Mouse (Mus musculus) spleen, adult 2 months (tissue): ENCODE measurements around the gene Hoxc11. TPM values are rescaled to one million over a fixed set of nuclear protein-coding genes. Genes with fewer than 3 reads are reported as not detected.

Source experiments
- DNase-seq, 2 experiments: peaks; one replicate each; pipeline versions ENCODE4 v3.0.0 to v3.0.0-alpha.2; 2012 to 2021; ENCODE audit warnings: low spot score in 2 of 2, low read depth in 1 of 2
- H3K27ac ChIP-seq: fragments of 200-500 bp; 2 replicates; pipeline ENCODE4 v1.5.1; 2012; ENCODE audit warnings: low read length, inconsistent platforms; ENCODE audit not compliant: insufficient read depth
- H3K27me3 ChIP-seq: fragments of 200-500 bp; 2 replicates; pipeline ENCODE4 v1.6.1; 2012; ENCODE audit warnings: mild to moderate bottlenecking, moderate library complexity, low read length, inconsistent platforms; ENCODE audit not compliant: control insufficient read depth, insufficient read depth
- H3K36me3 ChIP-seq: fragments of 200-500 bp; 2 replicates; pipeline ENCODE4 v1.6.1; 2012; ENCODE audit warnings: mild to moderate bottlenecking, low read length, inconsistent platforms; ENCODE audit not compliant: control insufficient read depth, insufficient read depth
- H3K4me1 ChIP-seq: fragments of 200-500 bp; 2 replicates; pipeline ENCODE4 v1.6.1; 2011; ENCODE audit warnings: inconsistent platforms; ENCODE audit not compliant: control insufficient read depth, insufficient read depth, insufficient read length
- H3K4me3 ChIP-seq: fragments of 200-500 bp; 2 replicates; pipeline ENCODE4 v1.5.1; 2011; ENCODE audit warnings: mild to moderate bottlenecking, inconsistent platforms; ENCODE audit not compliant: insufficient read depth, insufficient read length; ENCODE audit errors: extremely low read depth
- CTCF ChIP-seq: fragments of 200-500 bp; IDR thresholded peaks from 2 replicates; pipeline ENCODE4 v1.5.1; 2011; ENCODE audit warnings: mild to moderate bottlenecking, inconsistent platforms; ENCODE audit not compliant: insufficient read depth, insufficient read length, insufficient replicate concordance; ENCODE audit errors: extremely low read depth
- POLR2A ChIP-seq: fragments of 200-500 bp; IDR thresholded peaks from 2 replicates; pipeline ENCODE4 v1.6.1; 2011; ENCODE audit warnings: low read depth, low read length, inconsistent platforms
- WGBS: fragments of 180-500 bp; shearing (Covaris S2); methylation state at CpG from one replicate; pipeline ENCODE4 v1.1.7; 2018; 5-methylcytosine and 5-hydroxymethylcytosine counted together
- polyA plus RNA-seq: library from polyadenylated mRNA; depleted of rRNA; stranded (reverse); fragments of >200 nt; gene quantifications from 2 replicates; pipeline ENCODE4 v1.2.3, GENCODE M21; 2012

Hoxc11 gene
- polyA plus RNA-seq, 1 experiment = not detected

DNA sequence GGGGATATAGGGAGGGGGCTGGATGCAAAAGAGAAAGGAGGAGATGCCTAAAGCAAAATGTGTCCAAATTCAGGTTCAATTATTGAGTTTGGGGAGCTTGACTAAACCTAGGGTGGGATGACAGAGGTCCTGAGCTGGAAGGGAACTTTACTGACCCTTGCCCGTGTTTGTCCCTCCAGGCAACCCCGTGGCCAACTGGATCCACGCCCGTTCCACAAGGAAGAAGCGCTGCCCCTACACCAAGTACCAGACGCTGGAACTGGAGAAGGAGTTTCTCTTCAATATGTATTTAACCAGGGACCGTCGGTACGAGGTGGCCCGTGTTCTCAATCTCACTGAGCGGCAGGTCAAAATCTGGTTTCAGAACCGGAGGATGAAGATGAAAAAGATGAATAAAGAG lies 29.5 kb downstream of the Hoxc11 start:
- WGBS = 17% methylated on average over 12 of the region's 12 CpGs

DNA sequence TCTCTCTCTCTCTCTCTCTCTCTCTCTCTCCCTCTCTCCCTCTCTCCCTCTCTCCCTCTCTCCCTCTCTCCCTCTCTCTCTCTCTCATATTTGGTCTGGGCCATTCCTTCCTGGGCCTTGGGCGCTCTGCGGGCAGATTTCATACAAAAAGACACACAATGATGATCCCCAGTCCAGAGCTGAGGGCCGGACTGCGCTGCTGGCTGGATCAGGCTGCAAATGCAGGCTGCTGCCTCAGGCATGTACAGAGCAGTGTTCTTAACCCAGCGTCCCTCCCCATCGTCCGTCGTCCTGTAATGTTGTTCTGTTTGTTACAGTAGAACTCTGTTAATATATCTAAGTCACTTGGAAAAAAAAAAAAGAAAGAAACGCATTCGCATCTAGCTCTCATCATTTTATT lies 30.3 kb downstream of the Hoxc11 start:
- Histone ChIP-seq H3K4me1 (peaks cover 6% of the 10 kb centered on the region), H3K27me3 (peaks cover 37% of the 10 kb centered on the region)

More for the DNA sequence above, 29.5 kb downstream of the Hoxc11 start:
- no peaks in the 10 kb centered on the region for H3K36me3 ChIP-seq
- no peak overlapping the region for H3K27ac ChIP-seq
- TF ChIP-seq CTCF = no peak
- TF ChIP-seq POLR2A = no peak
- no peak for DNase-seq
- H3K4me1 ChIP-seq = peaks cover 6% of the 10 kb centered on the region
- H3K4me3 ChIP-seq = no peak overlapping the region
- H3K27me3 ChIP-seq = peaks cover 42% of the 10 kb centered on the region

DNA sequence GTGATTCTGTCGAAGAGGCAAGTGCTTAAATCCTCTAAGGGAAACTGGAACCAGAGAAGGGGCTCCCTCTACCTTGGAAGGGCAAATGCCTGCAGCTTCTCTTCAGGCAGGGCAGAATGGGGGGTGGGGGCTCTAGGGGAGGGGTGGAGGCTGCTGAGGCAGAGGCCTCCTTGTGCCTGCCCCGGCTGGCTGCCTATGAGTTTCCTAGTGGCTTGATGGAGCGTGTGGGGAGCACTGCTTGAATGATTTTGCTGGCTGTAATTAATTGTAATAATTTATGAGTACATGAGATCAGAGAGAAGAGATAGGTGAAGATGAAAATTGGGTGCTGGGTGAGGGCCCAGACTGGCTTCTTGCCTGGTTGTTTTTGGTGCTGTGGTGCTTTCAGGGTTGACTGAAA lies 30.7 kb downstream of the Hoxc11 start:
- no peak for DNase-seq
- no peaks in the 10 kb centered on the region for H3K36me3 ChIP-seq
- no peak overlapping the region for H3K27ac ChIP-seq
- peaks cover 35% of the 10 kb centered on the region for H3K27me3 ChIP-seq
- peaks cover 6% of the 10 kb centered on the region for H3K4me1 ChIP-seq
- 34% methylated on average over 3 of the region's 3 CpGs for WGBS
- TF ChIP-seq POLR2A (no peak), CTCF (no peak)
- H3K4me3 ChIP-seq = no peak overlapping the region

More for the DNA sequence above, 30.3 kb downstream of the Hoxc11 start:
- DNase-seq = no peak
- no peaks in the 10 kb centered on the region for H3K36me3 ChIP-seq
- WGBS = 33% methylated on average over 10 of the region's 10 CpGs
- TF ChIP-seq POLR2A (no peak), CTCF (no peak)
- no peak overlapping the region for H3K27ac ChIP-seq
- H3K4me3 ChIP-seq = no peak overlapping the region

DNA sequence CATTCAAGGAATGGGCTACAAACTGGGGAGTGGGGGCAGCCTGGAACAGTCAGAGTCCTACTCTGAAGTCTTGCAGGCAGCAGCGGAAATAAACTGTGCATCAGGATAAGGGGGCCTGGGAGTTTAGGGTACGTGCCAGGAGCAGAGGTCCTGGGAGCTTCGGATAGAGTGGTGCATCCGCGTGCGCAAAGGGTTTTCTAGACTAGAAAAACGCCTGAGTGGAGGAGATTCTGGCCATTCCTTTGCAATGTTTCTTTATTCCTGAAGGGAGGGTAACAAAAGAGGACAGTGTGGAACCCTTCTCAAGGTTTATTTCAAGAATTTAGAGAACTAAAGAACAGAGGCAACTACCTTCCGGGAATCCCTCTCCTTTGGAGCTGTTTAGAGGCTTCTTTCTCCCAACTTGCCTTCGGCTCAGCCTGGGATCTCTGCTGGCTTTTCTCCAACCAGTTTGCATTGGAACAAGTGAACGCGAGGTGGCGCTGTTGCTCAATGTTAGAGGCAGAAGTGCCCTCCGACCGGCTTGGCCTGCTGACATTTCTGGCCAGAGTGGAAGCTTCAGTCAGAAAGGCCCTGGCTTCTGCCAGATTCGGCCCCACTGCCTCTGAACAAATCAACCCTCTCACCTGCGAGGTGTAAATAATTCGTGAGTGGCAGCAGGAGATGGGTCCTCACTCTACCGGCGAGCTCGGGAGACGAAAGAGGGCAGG lies 33.1 kb downstream of the Hoxc11 start:
- no peak overlapping the region for H3K4me3 ChIP-seq

DNA sequence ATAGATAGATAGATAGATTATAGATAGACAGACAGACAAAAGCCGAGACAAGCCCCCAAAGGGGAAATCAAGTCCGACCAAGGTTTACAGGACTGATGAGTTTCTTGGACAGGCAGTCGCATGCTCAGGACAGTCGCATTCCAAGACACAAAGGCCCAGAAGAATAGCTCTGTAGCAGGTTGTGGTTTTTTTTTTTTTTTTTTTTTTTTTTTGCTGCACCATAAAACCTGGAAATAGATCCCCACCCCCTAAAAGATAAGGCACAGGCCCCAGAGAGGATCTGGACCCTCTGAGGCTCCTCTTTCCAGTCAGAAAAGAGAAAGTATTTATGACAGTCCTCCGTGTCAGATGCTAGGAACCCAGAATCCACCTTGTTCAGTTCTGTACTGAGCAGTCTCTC lies 33.9 kb downstream of the Hoxc11 start:
- no peaks in the 10 kb centered on the region for H3K36me3 ChIP-seq
- H3K4me1 ChIP-seq = no peaks in the 10 kb centered on the region
- no peak overlapping the region for H3K4me3 ChIP-seq
- H3K27ac ChIP-seq = no peak overlapping the region
- TF ChIP-seq POLR2A = no peak
- no peak for TF ChIP-seq CTCF
- H3K27me3 ChIP-seq = peaks cover 28% of the 10 kb centered on the region
- DNase-seq = no peak
- WGBS = 51% methylated on average over 5 of the region's 5 CpGs

More for the DNA sequence above, 33.1 kb downstream of the Hoxc11 start:
- no peaks in the 10 kb centered on the region for H3K36me3 ChIP-seq
- H3K4me1 ChIP-seq = no peaks in the 10 kb centered on the region
- H3K27me3 ChIP-seq = peaks cover 27% of the 10 kb centered on the region
- no peak overlapping the region for H3K27ac ChIP-seq
- TF ChIP-seq CTCF (peak; percentile 89; the same call in 1 of the 2 replicates), POLR2A (no peak)
- DNase-seq = peak; percentile 44 to 76
- WGBS = 6% methylated on average over 21 of the region's 21 CpGs

DNA sequence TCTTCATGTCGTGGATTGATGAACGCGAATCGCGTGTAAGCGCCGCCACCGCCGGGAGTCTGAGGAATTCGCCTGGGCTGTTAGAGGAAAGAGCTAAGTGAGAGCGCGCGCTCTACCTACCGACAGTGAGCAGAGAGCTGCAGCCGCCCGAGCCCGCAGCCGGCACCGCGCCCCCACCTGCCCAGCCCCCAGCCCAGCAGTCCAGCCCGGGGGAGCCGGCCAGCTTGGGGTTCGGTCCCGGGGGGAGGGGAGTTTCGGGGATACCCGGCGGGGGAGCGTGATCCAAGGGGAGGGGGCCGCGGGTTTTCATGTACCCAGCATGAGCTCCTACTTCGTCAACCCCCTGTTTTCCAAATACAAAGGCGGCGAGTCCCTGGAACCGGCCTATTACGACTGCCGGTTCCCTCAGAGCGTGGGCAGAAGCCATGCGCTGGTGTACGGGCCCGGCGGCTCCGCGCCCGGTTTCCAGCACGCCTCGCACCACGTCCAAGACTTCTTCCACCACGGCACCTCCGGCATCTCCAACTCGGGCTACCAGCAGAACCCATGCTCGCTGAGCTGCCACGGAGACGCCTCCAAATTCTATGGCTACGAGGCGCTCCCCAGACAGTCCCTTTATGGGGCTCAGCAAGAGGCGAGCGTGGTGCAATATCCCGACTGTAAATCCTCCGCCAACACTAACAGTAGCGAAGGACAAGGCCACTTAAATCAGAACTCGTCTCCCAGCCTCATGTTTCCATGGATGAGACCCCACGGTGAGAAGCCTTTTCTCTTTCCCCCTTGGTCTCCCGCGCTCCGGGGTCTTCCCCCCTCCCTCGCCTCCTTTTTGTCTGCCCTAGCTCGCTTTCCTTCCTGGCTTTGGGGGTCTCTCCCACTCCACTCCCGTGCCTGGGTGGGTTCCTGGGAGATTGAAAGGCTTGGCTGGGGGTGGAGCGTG lies 36.5 kb downstream of the Hoxc11 start, which contains the start of gene Hoxc8:
Gene Hoxc8 (plus strand): TSS at position 147 of the 937 bp plus-strand sequence.
- DNase-seq = no peak
- no peak for TF ChIP-seq POLR2A
- no peak for TF ChIP-seq CTCF
- no peaks in the 10 kb centered on the region for H3K4me1 ChIP-seq
- no peak within 1 kb of the TSS for H3K27ac ChIP-seq
- peaks cover 32% of the 10 kb centered on the region for H3K27me3 ChIP-seq
- H3K36me3 ChIP-seq = no peaks in the 10 kb centered on the region
- no peak within 1 kb of the TSS for H3K4me3 ChIP-seq
- WGBS = 8% methylated on average over 67 of the region's 69 CpGs
